Mouse (Mus musculus): ENCODE results near the gene Pum1. TPM values are rescaled to one million over a fixed set of nuclear protein-coding genes. Genes with fewer than 3 reads are reported as not detected.
A peak's percentile ranks its signal among the peaks of the same experiment; 100 is the strongest.
"Not testable (repeated sequence)": the region's sequence is repeated elsewhere in the genome, so short reads cannot be mapped to it uniquely, and the experiment has no call there.

Gene Pum1
- polyA plus RNA-seq (2014; fragmentation: Nextera tagmentation; extraction: Ambion mirVana): 91.6 and 116 TPM in 2 replicates

- Histone ChIP-seq H3K36me3 (ENCODE audit: control insufficient read depth, insufficient read depth, low read length) (no peaks in the 10 kb centered on the region), H3K4me3 (ENCODE audit: low read depth, low read length) (peak within 1 kb of the TSS; percentile 71), H3K27me3 (replicated peaks; ENCODE audit: control insufficient read depth, insufficient read depth, low read length) (no peaks in the 10 kb centered on the region), H3K9me3 (replicated peaks; ENCODE audit: control insufficient read depth, low read length) (no peaks in the 10 kb centered on the region), H3K4me1 (ENCODE audit: control insufficient read depth, insufficient read depth, low read length) (peaks cover 15% of the 10 kb centered on the region), H3K9ac (ENCODE audit: low read length) (peak within 1 kb of the TSS; percentile 98), H3K27ac (ENCODE audit: low read depth, low read length) (peak within 1 kb of the TSS; percentile 96), H3K4me2 (ENCODE audit: low read length) (peak within 1 kb of the TSS; percentile 88)
- under 1% methylated on average over 80 of the region's 90 CpGs for WGBS
- peak; percentile 98 for DNase-seq (ENCODE audit: low spot score)
- ATAC-seq: peak; percentile 97
Observed at GRCm38 (mm10) chr4:130662979-130663725, at the start of gene Pum1. TSS of gene Pum1 (plus strand) at chr4:130663321.

- Histone ChIP-seq H3K27me3 (replicated peaks; ENCODE audit: control insufficient read depth, insufficient read depth, low read length) (no peaks in the 10 kb centered on the region), H3K4me2 (ENCODE audit: low read length) (peak overlapping the region; percentile 28; the same call in 1 of the 2 replicates), H3K9ac (ENCODE audit: low read length) (no peak overlapping the region), H3K27ac (ENCODE audit: low read depth, low read length) (no peak overlapping the region), H3K9me3 (replicated peaks; ENCODE audit: control insufficient read depth, low read length) (no peaks in the 10 kb centered on the region), H3K4me1 (ENCODE audit: control insufficient read depth, insufficient read depth, low read length) (no peaks in the 10 kb centered on the region), H3K4me3 (ENCODE audit: low read depth, low read length) (no peak overlapping the region), H3K36me3 (ENCODE audit: control insufficient read depth, insufficient read depth, low read length) (no peaks in the 10 kb centered on the region)
- peak; percentile 21 for DNase-seq (ENCODE audit: low spot score)
- ATAC-seq: no peak
- WGBS: 10% methylated on average over 4 of the region's 4 CpGs
Observed at GRCm38 (mm10) chr4:130629391-130629790, 33.7 kb upstream of the Pum1 start.

DNA sequence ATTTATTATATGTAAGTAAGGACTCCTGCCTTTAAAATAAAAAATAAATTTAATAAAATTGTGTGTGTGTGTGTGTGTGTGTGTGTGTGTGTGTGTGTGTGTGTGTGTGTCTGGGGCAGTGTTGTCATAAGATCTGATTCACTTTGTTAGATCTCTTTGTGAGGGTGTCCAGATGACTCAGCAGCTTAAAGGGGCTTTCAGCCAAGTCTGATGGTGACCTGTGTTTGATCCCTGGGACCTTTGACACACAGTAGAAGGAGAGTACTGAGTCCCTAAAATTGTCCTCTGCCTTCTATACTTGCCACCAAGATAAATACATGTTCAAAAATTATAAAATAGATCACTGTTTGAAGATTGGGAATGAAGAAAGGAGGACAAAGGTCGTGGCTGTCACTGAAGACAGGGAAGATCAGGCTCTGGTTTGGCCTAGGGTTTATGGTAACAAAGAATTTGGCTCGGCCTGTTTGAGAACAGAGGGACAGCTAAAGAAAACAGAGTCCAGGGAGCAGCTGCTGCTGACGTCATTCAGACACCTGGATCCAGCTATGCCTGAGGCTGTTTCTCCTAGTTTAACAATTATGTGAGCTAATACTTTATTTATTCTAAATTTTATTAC lies 32.8 kb upstream of the Pum1 start:
- Histone ChIP-seq H3K9me3 (replicated peaks; ENCODE audit: control insufficient read depth, low read length) (no peaks in the 10 kb centered on the region), H3K27me3 (replicated peaks; ENCODE audit: control insufficient read depth, insufficient read depth, low read length) (no peaks in the 10 kb centered on the region), H3K36me3 (ENCODE audit: control insufficient read depth, insufficient read depth, low read length) (no peaks in the 10 kb centered on the region), H3K4me2 (ENCODE audit: low read length) (no peak overlapping the region), H3K9ac (ENCODE audit: low read length) (no peak overlapping the region), H3K4me3 (ENCODE audit: low read depth, low read length) (no peak overlapping the region), H3K4me1 (ENCODE audit: control insufficient read depth, insufficient read depth, low read length) (no peaks in the 10 kb centered on the region), H3K27ac (ENCODE audit: low read depth, low read length) (no peak overlapping the region)
- ATAC-seq (no peak), DNase-seq (ENCODE audit: low spot score) (no peak)
- 66% methylated on average over 3 of the region's 3 CpGs for WGBS

DNA sequence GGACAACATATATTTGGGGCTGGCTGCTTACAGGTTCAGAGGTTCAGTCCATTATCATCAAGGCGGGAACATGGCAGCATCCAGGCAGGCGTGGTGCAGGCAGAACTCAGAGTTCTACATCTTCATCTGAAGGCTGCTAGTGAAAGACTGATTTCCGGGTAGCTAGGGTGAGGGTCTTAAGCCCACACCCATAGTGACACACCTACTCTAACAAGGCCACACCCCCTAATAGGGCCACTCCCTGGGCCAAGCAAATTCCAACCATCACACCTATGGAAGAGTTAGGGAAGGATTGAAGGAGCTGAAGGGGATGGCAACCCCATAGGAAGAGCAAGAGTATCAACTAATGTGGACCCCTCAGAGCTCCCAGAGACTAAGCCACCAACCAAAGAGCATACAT lies 28.0 kb upstream of the Pum1 start:
- not testable (repeated sequence) for DNase-seq (ENCODE audit: low spot score); H3K4me1 ChIP-seq (ENCODE audit: control insufficient read depth, insufficient read depth, low read length); ATAC-seq; H3K27ac ChIP-seq (ENCODE audit: low read depth, low read length); H3K36me3 ChIP-seq (ENCODE audit: control insufficient read depth, insufficient read depth, low read length); H3K4me3 ChIP-seq (ENCODE audit: low read depth, low read length); H3K4me2 ChIP-seq (ENCODE audit: low read length); H3K9ac ChIP-seq (ENCODE audit: low read length); H3K9me3 ChIP-seq (replicated peaks; ENCODE audit: control insufficient read depth, low read length); H3K27me3 ChIP-seq (replicated peaks; ENCODE audit: control insufficient read depth, insufficient read depth, low read length)
- WGBS: 90% methylated on average over 3 of the region's 3 CpGs

- Histone ChIP-seq H3K9me3 (replicated peaks; ENCODE audit: control insufficient read depth, low read length) (no peaks in the 10 kb centered on the region), H3K9ac (ENCODE audit: low read length) (no peak overlapping the region), H3K27me3 (replicated peaks; ENCODE audit: control insufficient read depth, insufficient read depth, low read length) (no peaks in the 10 kb centered on the region), H3K4me2 (ENCODE audit: low read length) (no peak overlapping the region), H3K4me1 (ENCODE audit: control insufficient read depth, insufficient read depth, low read length) (no peaks in the 10 kb centered on the region), H3K4me3 (ENCODE audit: low read depth, low read length) (no peak overlapping the region), H3K27ac (ENCODE audit: low read depth, low read length) (no peak overlapping the region), H3K36me3 (ENCODE audit: control insufficient read depth, insufficient read depth, low read length) (no peaks in the 10 kb centered on the region)
- WGBS: 80% methylated on average over 3 of the region's 3 CpGs
- ATAC-seq (no peak), DNase-seq (ENCODE audit: low spot score) (no peak)
Observed at GRCm38 (mm10) chr4:130636761-130637160, 26.4 kb upstream of the Pum1 start.

DNA sequence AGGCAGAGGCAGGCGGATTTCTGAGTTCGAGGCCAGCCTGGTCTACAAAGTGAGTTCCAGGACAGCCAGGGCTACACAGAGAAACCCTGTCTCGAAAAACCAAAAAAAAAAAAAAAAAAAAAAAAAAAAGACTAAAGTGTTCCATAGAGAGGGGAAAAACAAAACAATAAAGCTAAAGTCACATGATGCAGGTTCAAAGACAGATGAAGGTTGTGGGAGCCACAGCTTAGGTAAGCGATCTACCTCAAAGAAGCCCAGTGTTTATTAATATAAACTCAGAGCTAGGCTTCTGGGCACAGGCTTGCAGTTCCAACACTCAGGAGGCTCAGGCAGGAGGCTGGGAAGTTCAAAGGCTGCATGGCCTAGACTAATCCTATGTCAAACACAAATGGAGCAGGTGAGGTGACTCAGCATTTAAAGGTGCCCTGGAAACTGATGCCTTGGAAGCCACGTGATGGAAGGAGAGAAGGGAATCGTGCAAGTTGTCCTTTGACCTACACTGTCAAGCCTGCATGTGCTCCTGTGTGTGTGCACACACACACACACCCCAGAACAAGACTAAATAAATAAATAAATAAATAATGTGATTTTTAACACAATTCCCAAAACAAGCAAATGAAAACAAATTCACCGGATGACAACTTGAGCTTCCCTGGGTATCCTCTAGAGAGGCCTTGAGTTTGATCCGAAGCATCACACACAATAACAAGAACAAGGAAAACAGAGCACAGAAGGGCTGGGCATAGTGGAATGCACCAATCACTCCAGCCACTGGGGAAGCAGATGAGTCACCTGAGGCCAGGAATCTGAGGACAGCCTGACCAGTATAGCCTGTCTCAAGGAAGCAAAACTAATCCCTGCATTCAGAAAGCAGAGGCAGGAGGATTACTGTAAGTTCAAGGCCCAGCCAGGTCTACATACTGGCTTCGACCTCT lies 25.4 kb upstream of the Pum1 start:
- no peak for ATAC-seq
- no peaks in the 10 kb centered on the region for H3K9me3 ChIP-seq (replicated peaks; ENCODE audit: control insufficient read depth, low read length)
- H3K36me3 ChIP-seq (ENCODE audit: control insufficient read depth, insufficient read depth, low read length): no peaks in the 10 kb centered on the region
- no peak overlapping the region for H3K9ac ChIP-seq (ENCODE audit: low read length)
- H3K4me3 ChIP-seq (ENCODE audit: low read depth, low read length): no peak overlapping the region
- WGBS: 89% methylated on average over 8 of the region's 9 CpGs
- H3K27ac ChIP-seq (ENCODE audit: low read depth, low read length): no peak overlapping the region
- no peaks in the 10 kb centered on the region for H3K27me3 ChIP-seq (replicated peaks; ENCODE audit: control insufficient read depth, insufficient read depth, low read length)
- no peak for DNase-seq (ENCODE audit: low spot score)
- H3K4me1 ChIP-seq (ENCODE audit: control insufficient read depth, insufficient read depth, low read length): no peaks in the 10 kb centered on the region
- H3K4me2 ChIP-seq (ENCODE audit: low read length): no peak overlapping the region

DNA sequence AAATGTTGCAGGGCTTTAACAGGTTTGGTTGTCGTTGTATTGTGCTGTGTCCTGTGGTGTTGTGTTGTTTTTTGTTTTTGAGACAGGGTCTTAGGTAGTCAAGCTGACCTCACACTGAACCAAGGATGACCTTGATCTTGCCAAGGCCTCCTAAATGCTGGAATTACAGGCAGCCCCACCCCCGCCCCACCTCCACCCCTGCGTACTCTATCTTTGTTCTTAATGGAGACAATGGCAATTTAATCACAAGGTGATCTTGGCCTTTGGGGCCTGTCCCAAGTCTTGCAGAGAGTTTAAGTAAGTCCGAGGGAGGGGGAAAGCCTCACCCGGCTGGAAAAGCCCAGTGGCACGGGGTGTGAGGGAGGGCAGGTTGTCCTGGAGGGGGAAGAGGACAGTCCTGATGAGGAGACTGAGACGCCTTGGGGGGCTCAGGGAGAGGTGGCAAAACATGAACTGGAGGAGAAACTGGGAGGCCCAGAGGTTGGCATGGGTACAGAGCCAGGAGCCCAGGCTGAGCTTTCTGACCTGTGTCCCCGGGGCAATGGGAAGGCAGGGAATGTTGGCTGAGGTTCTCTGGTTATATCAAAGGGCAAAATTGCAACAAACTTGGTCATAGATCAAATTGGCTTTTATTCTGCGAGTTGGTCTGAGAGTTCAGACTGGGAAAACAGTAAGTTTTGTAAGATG lies 22.9 kb upstream of the Pum1 start:
- ATAC-seq (no peak), DNase-seq (ENCODE audit: low spot score) (no peak)
- H3K9ac ChIP-seq (ENCODE audit: low read length): no peak overlapping the region
- no peaks in the 10 kb centered on the region for H3K36me3 ChIP-seq (ENCODE audit: control insufficient read depth, insufficient read depth, low read length)
- no peaks in the 10 kb centered on the region for H3K4me1 ChIP-seq (ENCODE audit: control insufficient read depth, insufficient read depth, low read length)
- H3K4me2 ChIP-seq (ENCODE audit: low read length): no peak overlapping the region
- H3K27ac ChIP-seq (ENCODE audit: low read depth, low read length): no peak overlapping the region
- H3K9me3 ChIP-seq (replicated peaks; ENCODE audit: control insufficient read depth, low read length): no peaks in the 10 kb centered on the region
- H3K4me3 ChIP-seq (ENCODE audit: low read depth, low read length): no peak overlapping the region
- 73% methylated on average over 9 of the region's 9 CpGs for WGBS
- H3K27me3 ChIP-seq (replicated peaks; ENCODE audit: control insufficient read depth, insufficient read depth, low read length): no peaks in the 10 kb centered on the region

- no peak for DNase-seq (ENCODE audit: low spot score)
- 80% methylated on average over 5 of the region's 5 CpGs for WGBS
Observed at GRCm38 (mm10) chr4:130642468-130642867, 20.7 kb upstream of the Pum1 start.

More at GRCm38 (mm10) chr4:130642468-130642867, 20.7 kb upstream of the Pum1 start:
- Histone ChIP-seq H3K4me1 (ENCODE audit: control insufficient read depth, insufficient read depth, low read length) (no peaks in the 10 kb centered on the region), H3K9me3 (replicated peaks; ENCODE audit: control insufficient read depth, low read length) (no peaks in the 10 kb centered on the region), H3K9ac (ENCODE audit: low read length) (no peak overlapping the region), H3K27me3 (replicated peaks; ENCODE audit: control insufficient read depth, insufficient read depth, low read length) (no peaks in the 10 kb centered on the region), H3K27ac (ENCODE audit: low read depth, low read length) (no peak overlapping the region), H3K36me3 (ENCODE audit: control insufficient read depth, insufficient read depth, low read length) (no peaks in the 10 kb centered on the region), H3K4me3 (ENCODE audit: low read depth, low read length) (no peak overlapping the region), H3K4me2 (ENCODE audit: low read length) (no peak overlapping the region)
- no peak for ATAC-seq
